Mouse (Mus musculus) embryonic stem cell, embryonic (primary cell): ENCODE measurements around the gene Ctbs.

ENCODE experiments used
- CTCF ChIA-PET, 4 experiments: fragments of 300-600 bp in 2 of 4; fragments of 350-600 bp in 2 of 4; sonication (Branson Sonifier 250); formaldehyde crosslinking; loops; one replicate each; lab custom pipeline; 2022; ENCODE audit warnings: inconsistent platforms in 2 of 4; lab: Charles Lee
- POLR2A ChIA-PET, 4 experiments: fragments of 300-600 bp in 2 of 4; fragments of 350-600 bp in 2 of 4; sonication (Branson Sonifier 250); formaldehyde crosslinking; loops; one replicate each; lab custom pipeline; 2022; ENCODE audit warnings: antibody characterized with exemption in 4 of 4, inconsistent platforms in 1 of 4; lab: Charles Lee

Gene Ctbs

DNA sequence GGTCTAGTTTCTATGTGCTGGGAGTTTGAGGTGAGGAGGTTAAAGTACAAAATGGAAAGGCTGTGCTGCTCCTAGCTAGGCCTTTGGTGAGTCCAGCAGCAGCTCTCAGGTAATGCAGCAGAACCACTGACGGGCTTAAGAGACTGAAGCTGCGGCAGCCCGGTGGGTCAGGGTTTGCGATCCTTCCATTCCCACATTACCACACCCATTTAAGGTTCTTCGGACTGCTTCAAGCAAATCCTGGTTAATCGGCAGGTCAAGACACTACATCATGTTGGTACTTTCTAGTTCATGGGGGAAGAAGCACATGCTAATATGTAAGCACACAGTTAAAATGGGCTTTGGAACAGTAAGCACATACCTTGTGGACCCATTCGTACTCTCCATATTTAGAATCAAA, 57.1 kb downstream of the Ctbs start:
- CTCF ChIA-PET: no interaction called here
- POLR2A ChIA-PET: interaction anchor here in 2 of 4 experiments (1.0 to 2.0 kb wide), 7 partner anchors 9 to 218 kb away, joined by 3 to 12 read pairs (median 3); partner anchors contain the start of gene Rpf1 (in 1 of the 2)
